Mouse (Mus musculus): Measurements from ENCODE around the gene Olfr164.

Gene Olfr164

GRCm38 (mm10) chr16:19313964-19314363 lies at the start of gene Olfr164:
Gene Olfr164, minus strand, starts transcription at chr16:19314064.
- DNase-seq (ENCODE audit: low read depth in 1 of 2, low spot score in 2 of 2): no peak

- DNase-seq (ENCODE audit: low read depth in 1 of 2, low spot score in 2 of 2): no peak
Measured at GRCm38 (mm10) chr16:19349111-19349510, 35.2 kb upstream of the Olfr164 start.

- no peak for DNase-seq (ENCODE audit: low read depth in 1 of 2, low spot score in 2 of 2)
Measured at GRCm38 (mm10) chr16:19263235-19263634, 50.6 kb downstream of the Olfr164 start.

- DNase-seq (ENCODE audit: low read depth in 1 of 2, low spot score in 2 of 2): no peak
Measured at GRCm38 (mm10) chr16:19260780-19261179, 53.1 kb downstream of the Olfr164 start.

GRCm38 (mm10) chr16:19245835-19246234 lies 68.0 kb downstream of the Olfr164 start:
- no peak for DNase-seq (ENCODE audit: low read depth in 1 of 2, low spot score in 2 of 2)

GRCm38 (mm10) chr16:19241539-19242025 lies 72.3 kb downstream of the Olfr164 start:
- no peak for DNase-seq (ENCODE audit: low read depth in 1 of 2, low spot score in 2 of 2)

- DNase-seq (ENCODE audit: low read depth in 1 of 2, low spot score in 2 of 2): no peak
Measured at GRCm38 (mm10) chr16:19240792-19241538, 72.9 kb downstream of the Olfr164 start.

- no peak for DNase-seq (ENCODE audit: low read depth in 1 of 2, low spot score in 2 of 2)
Measured at GRCm38 (mm10) chr16:19236719-19237118, 77.1 kb downstream of the Olfr164 start.

All from monocyte, adult 2 months (primary cell).